Mouse (Mus musculus) small intestine, adult 2 months (tissue): ENCODE results near the gene Myoz2.

Source experiments
- CTCF ChIP-seq: fragments of 200-500 bp; IDR thresholded peaks from 2 replicates; pipeline ENCODE4 v1.5.1; 2012; ENCODE audit warnings: low read depth, mild to moderate bottlenecking, control low read depth, inconsistent platforms, low read length, moderate library complexity, mixed read lengths; ENCODE audit not compliant: insufficient replicate concordance, insufficient read length; ENCODE audit errors: extremely low read depth
- POLR2A ChIP-seq: fragments of 200-500 bp; IDR thresholded peaks from 2 replicates; pipeline ENCODE4 v1.6.1; 2012; ENCODE audit warnings: low read depth, mild to moderate bottlenecking, control low read depth, inconsistent platforms, low read length, moderate library complexity

DNA sequence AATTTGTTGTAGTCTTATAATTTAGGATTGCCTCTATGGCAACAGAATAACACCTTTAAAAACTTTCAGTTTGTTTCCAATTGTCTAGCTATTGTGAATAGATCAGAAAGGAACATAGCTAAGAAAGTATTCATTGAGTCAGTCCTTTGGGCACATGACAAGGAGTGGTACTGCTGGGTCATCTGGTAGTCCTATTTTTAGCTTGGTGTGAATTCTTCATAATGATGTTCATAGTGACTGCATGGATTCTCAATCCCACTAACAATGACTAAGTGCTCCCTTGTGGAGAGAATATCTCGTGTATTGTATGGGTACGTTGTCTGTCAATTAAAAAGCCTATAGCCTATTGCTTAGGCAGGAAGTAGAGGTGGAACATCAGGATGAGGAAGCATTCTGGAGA is 16.0 kb downstream of the Myoz2 start:
- no peak for TF ChIP-seq POLR2A
- TF ChIP-seq CTCF: no peak
